Mouse (Mus musculus): ENCODE measurements at regions not wholly inside any gene's neighbourhood (a gene's known extent, or its start where the extent isn't known, plus 50 kb on each side); places are given as distances from the start of the nearest gene placed in this dataset.

GRCm38 (mm10) chr12:26543463-26543862 is 74.5 kb downstream of the Cmpk2 start (continued):
- TF ChIP-seq ETS1 (conservative IDR thresholded peaks at IDR 0.05; ENCODE audit: low read depth, low read length): no peak

- Histone ChIP-seq H3K27me3 (replicated peaks) (no peaks in the 10 kb centered on the region), H3K9ac (ENCODE audit: insufficient read depth, low read depth) (no peak overlapping the region), H3K27ac (ENCODE audit: insufficient read depth, low read depth) (no peak overlapping the region), H3K79me2 (replicated peaks; ENCODE audit: control insufficient read depth, extremely low read depth, insufficient read depth, poor library complexity, severe bottlenecking) (no peaks in the 10 kb centered on the region), H3K36me3 (replicated peaks in 1 of 2; ENCODE audit: control insufficient read depth in 1 of 2, insufficient read depth in 1 of 2, low read length in 1 of 2) (no peaks in the 10 kb centered on the region), H3K4me1 (ENCODE audit: control insufficient read depth in 1 of 2, insufficient read depth in 2 of 2) (peaks cover 0 to 8% of the 10 kb centered on the region in 2 experiments; a peak in 2 of 4 replicates), H3K9me3 (replicated peaks; ENCODE audit: low read length) (no peaks in the 10 kb centered on the region), H3K4me3 (replicated peaks in 1 of 3; ENCODE audit: low read depth in 2 of 3, low read length in 2 of 3, poor library complexity in 1 of 3) (no peak overlapping the region), H3K4me2 (ENCODE audit: insufficient read depth, low read depth, poor library complexity, severe bottlenecking) (no peak overlapping the region)
- DNase-seq (ENCODE audit: extremely low read depth): no peak
- TF ChIP-seq SMC3 (IDR thresholded peaks at IDR 0.05; ENCODE audit: low read depth, low read length): no peak
- TF ChIP-seq KAT2A (IDR thresholded peaks at IDR 0.05; ENCODE audit: insufficient replicate concordance, low read length): no peak
- dilution Hi-C loops (cut with MboI; ENCODE audit: extremely low pct_ligation_motif_present, extremely low pct_unique_long_range_greater_than_20kb, low sequenced_read_pairs): no loop called here
- in situ Hi-C loops (cut with MboI; ENCODE audit: low pct_ligation_motif_present, low pct_unique_long_range_greater_than_20kb, low sequenced_read_pairs): no loop called here
These were observed 73.4 kb downstream of the Cmpk2 start for GRCm38 (mm10) chr12:26542451-26542850.

DNA sequence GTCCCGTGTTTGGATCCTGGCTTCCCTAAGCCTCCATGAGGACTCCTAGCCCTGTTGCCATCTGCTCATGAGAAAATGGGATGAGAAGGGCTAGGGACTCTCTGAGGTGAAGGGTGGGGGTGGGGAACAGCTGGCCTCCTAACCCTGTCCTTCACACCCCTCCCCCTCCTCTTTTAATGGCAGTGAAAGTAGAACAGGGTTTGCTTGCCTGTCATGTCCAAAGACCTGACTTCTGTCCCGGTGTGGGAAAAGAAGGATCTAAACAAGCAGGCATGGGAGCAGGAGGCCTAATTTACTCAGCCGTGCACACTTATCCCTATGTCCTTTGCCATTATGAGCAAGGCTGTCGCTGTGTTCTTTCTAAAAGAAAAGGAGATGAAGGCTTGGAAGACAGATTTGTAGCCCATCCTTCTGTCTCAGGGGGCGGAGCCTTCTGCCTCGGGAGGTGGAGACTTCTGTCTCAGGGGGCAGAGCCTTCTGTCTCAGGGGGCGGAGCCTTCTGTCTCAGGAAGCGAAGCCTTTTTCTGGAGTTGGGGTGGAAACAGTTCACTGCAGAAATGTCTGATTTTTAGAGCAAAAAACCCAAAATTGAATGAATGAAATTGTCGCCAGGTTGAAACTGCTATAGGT is 66.4 kb downstream of the Cmpk2 start:
- Histone ChIP-seq H3K9ac (ENCODE audit: insufficient read depth, low read depth) (no peak overlapping the region), H3K4me3 (replicated peaks in 1 of 3; ENCODE audit: low read depth in 2 of 3, low read length in 2 of 3, poor library complexity in 1 of 3) (no peak overlapping the region), H3K36me3 (replicated peaks in 1 of 2; ENCODE audit: control insufficient read depth in 1 of 2, insufficient read depth in 1 of 2, low read length in 1 of 2) (no peaks in the 10 kb centered on the region), H3K27ac (ENCODE audit: insufficient read depth, low read depth) (no peak overlapping the region), H3K79me2 (replicated peaks; ENCODE audit: control insufficient read depth, extremely low read depth, insufficient read depth, poor library complexity, severe bottlenecking) (no peaks in the 10 kb centered on the region), H3K4me1 (ENCODE audit: control insufficient read depth in 1 of 2, insufficient read depth in 2 of 2) (peaks cover 0 to 32% of the 10 kb centered on the region in 2 experiments; a peak in 2 of 4 replicates), H3K4me2 (ENCODE audit: insufficient read depth, low read depth, poor library complexity, severe bottlenecking) (no peak overlapping the region), H3K9me3 (replicated peaks; ENCODE audit: low read length) (peaks cover 2% of the 10 kb centered on the region), H3K27me3 (replicated peaks) (no peaks in the 10 kb centered on the region)
- in situ Hi-C loops (cut with MboI; ENCODE audit: low pct_ligation_motif_present, low pct_unique_long_range_greater_than_20kb, low sequenced_read_pairs) (loop anchor here (10.0 kb wide), 1 partner anchor 1899 kb away; no protein-coding TSS in a partner anchor), dilution Hi-C loops (cut with MboI; ENCODE audit: extremely low pct_ligation_motif_present, extremely low pct_unique_long_range_greater_than_20kb, low sequenced_read_pairs) (no loop called here)
- TF ChIP-seq ZNF384 (IDR thresholded peaks at IDR 0.05; ENCODE audit: low read depth, low read length): no peak
- TF ChIP-seq POLR2AphosphoS2 (IDR thresholded peaks at IDR 0.05; ENCODE audit: low read depth, low read length): no peak
- TF ChIP-seq RCOR1 (conservative IDR thresholded peaks at IDR 0.05; ENCODE audit: low read depth, low read length): no peak
- no peak for DNase-seq (ENCODE audit: extremely low read depth)

- no peak overlapping the region for H3K4me3 ChIP-seq (replicated peaks in 1 of 3; ENCODE audit: low read depth in 2 of 3, low read length in 2 of 3, poor library complexity in 1 of 3)
- H3K9ac ChIP-seq (ENCODE audit: insufficient read depth, low read depth): no peak overlapping the region
- dilution Hi-C loops (cut with MboI; ENCODE audit: extremely low pct_ligation_motif_present, extremely low pct_unique_long_range_greater_than_20kb, low sequenced_read_pairs): no loop called here
- H3K27me3 ChIP-seq (replicated peaks): no peaks in the 10 kb centered on the region
- H3K9me3 ChIP-seq (replicated peaks; ENCODE audit: low read length): peaks cover 2% of the 10 kb centered on the region
- no peak overlapping the region for H3K27ac ChIP-seq (ENCODE audit: insufficient read depth, low read depth)
- in situ Hi-C loops (cut with MboI; ENCODE audit: low pct_ligation_motif_present, low pct_unique_long_range_greater_than_20kb, low sequenced_read_pairs): loop anchor here (10.0 kb wide), 1 partner anchor 1900 kb away; no protein-coding TSS in a partner anchor
- H3K79me2 ChIP-seq (replicated peaks; ENCODE audit: control insufficient read depth, extremely low read depth, insufficient read depth, poor library complexity, severe bottlenecking): no peaks in the 10 kb centered on the region
- no peak for TF ChIP-seq CTCF (conservative IDR thresholded peaks at IDR 0.05 in 1 of 2, IDR thresholded peaks at IDR 0.05 in 1 of 2; ENCODE audit: low read depth in 2 of 2, low read length in 2 of 2)
- no peak for TF ChIP-seq CHD1 (IDR thresholded peaks at IDR 0.05; ENCODE audit: low read depth, low read length)
- TF ChIP-seq POLR2AphosphoS2 (IDR thresholded peaks at IDR 0.05; ENCODE audit: low read depth, low read length): no peak
- no peak overlapping the region for H3K4me2 ChIP-seq (ENCODE audit: insufficient read depth, low read depth, poor library complexity, severe bottlenecking)
- H3K36me3 ChIP-seq (replicated peaks in 1 of 2; ENCODE audit: control insufficient read depth in 1 of 2, insufficient read depth in 1 of 2, low read length in 1 of 2): no peaks in the 10 kb centered on the region
- peaks cover 0 to 40% of the 10 kb centered on the region in 2 experiments; a peak in 2 of 4 replicates for H3K4me1 ChIP-seq (ENCODE audit: control insufficient read depth in 1 of 2, insufficient read depth in 2 of 2)
- DNase-seq (ENCODE audit: extremely low read depth): no peak
These were observed 65.5 kb downstream of the Cmpk2 start for GRCm38 (mm10) chr12:26534229-26535105.
